Mouse (Mus musculus) lung, adult 2 months (tissue): ENCODE results near the gene Itga6. TPM values are rescaled to one million over a fixed set of nuclear protein-coding genes. Genes with fewer than 3 reads are reported as not detected.

ENCODE experiments used
- DNase-seq: peaks from one replicate; pipeline ENCODE4 v3.0.0; 2022
- H3K4me1 ChIP-seq: fragments of 200-500 bp; 2 replicates; pipeline ENCODE4 v1.6.1; 2011; ENCODE audit warnings: low read length; ENCODE audit not compliant: control insufficient read depth, insufficient read depth
- H3K4me3 ChIP-seq: fragments of 200-500 bp; replicated peaks from 2 replicates; pipeline ENCODE3; 2011; ENCODE audit warnings: low read depth, mild to moderate bottlenecking, control low read depth, low read length; ENCODE audit errors: extremely low read depth
- CTCF ChIP-seq: fragments of 200-500 bp; IDR thresholded peaks from 2 replicates; pipeline ENCODE4 v1.5.1; 2011; ENCODE audit warnings: mild to moderate bottlenecking, low read length, control low read depth; ENCODE audit not compliant: insufficient read depth
- POLR2A ChIP-seq: fragments of 200-500 bp; IDR thresholded peaks from 2 replicates; pipeline ENCODE4 v1.6.1; 2011; ENCODE audit warnings: low read depth, mild to moderate bottlenecking, control low read depth, low read length, borderline replicate concordance; ENCODE audit errors: extremely low read depth
- WGBS: fragments of 180-500 bp; shearing (Covaris S2); methylation state at CpG from one replicate; pipeline ENCODE4 v1.1.7; 2018; 5-methylcytosine and 5-hydroxymethylcytosine counted together
- polyA plus RNA-seq: library from polyadenylated mRNA; depleted of rRNA; stranded (reverse); fragments of >200 nt; gene quantifications from 2 replicates; pipeline ENCODE4 v1.2.3, GENCODE M21; 2012

Itga6 gene
- polyA plus RNA-seq, 1 experiment = 45.2 TPM

DNA sequence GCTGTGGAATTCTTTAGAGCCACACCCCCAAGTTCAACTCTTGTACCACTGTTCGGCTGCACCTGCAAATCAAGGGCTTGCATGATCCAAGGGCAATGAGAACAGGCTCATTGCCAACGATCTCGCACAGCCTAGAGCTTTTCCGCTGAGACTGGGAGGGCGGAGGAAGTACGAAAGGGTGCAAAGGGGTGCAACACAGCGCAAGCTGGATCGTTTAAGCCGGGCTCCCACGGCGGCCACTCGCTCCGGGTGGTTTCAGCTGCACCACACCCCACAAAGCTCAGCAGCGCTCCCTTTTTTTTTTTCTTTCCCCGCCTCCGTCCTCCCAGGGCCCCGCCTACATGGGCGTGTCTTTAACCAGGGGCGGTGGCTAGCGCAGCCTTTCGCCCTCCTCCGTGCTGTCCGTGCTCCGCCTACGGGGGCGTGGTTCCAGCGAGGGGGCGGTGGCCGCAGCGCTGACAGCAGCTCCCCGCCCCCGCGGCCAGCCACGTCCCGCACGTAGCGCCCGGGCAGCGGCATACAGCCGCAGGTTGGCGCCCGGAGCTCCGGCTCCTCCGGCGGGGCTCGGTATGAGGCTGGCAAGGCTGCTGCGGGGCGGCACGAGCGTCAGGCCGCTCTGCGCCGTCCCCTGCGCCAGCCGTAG lies 127.5 kb downstream of the Itga6 start, which contains the start of gene Pdk1:
Pdk1 (plus strand) TSS at position 424 of the 643 bp plus-strand sequence.
- TF ChIP-seq CTCF (no peak), POLR2A (peak; percentile 59; the same call in 1 of the 2 replicates)
- peak; percentile 99 for DNase-seq
- Histone ChIP-seq H3K4me3 (peak within 1 kb of the TSS; percentile 70), H3K4me1 (0 out of 2 replicates have a peak, but pooled peaks cover 2% of the 10 kb centered on the region)
- under 1% methylated on average over 54 of the region's 55 CpGs for WGBS

DNA sequence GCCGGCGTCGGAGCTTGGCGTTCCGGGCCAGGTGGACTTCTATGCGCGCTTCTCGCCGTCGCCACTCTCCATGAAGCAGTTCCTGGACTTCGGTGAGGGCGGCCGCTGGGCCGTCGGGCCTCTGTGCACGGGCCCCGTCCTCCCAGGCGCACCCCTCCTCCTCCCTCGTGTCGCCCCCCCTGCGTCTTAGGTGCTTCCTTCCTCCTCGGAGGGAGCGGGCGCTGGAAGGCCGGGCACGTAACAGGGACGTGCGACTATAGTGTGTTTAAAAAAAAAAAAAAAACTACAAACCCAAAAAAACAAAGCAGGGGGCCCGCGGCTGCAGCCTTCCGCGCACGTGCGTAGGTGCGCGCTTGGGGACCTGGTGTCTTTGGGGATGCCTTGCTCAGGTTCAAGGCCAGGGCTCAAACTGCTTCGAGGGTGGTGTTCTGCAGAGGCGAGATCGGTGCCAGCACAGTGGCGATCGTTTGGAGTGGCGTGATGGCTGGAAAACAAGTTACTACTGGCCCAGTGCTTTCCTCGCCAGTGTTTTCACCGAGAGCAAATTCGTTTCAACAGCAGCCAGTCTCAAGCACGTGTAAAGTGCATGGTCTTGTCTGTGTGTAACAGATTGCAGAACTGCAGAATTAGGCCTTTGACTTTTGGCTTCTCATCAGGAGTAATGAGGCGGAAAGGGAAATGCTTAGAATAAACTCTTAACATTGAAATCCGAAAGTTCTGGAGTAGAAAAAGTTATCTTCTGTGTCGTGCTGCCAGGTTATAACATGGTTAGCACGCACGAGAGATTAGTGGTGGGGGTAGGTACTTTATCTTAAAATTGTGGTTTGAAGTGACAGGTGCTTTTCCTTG lies 128.3 kb downstream of the Itga6 start:
- DNase-seq = no peak
- H3K4me3 ChIP-seq = peak overlapping the region; percentile 63
- 2% methylated on average over 50 of the region's 51 CpGs for WGBS

DNA sequence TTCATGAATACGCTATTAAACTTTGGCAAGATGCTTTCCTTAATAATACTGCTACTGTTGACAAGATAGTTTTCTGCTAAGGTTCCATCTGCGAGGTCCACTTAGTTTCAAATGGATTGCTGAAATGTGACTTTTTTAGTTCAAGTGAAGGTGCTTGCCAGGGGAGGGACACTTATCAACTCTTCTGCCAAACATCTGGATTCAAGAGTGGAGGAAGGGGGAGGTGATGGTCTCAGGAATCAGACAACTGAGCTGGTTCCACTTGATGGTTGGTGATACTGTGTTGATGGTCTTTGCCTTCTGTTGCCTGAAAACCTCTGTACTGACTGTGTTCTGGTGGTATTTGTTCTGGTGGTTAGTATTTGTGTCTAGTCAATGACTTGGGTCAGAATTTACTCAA lies 129.0 kb downstream of the Itga6 start:
- H3K4me1 ChIP-seq = 0 out of 2 replicates have a peak, but pooled peaks cover 2% of the 10 kb centered on the region
- WGBS = 70% methylated on average over 2 of the region's 2 CpGs
- no peak for TF ChIP-seq POLR2A
- TF ChIP-seq CTCF = no peak
- no peak for DNase-seq
- H3K4me3 ChIP-seq = no peak overlapping the region

More for the DNA sequence above, 128.3 kb downstream of the Itga6 start:
- 0 out of 2 replicates have a peak, but pooled peaks cover 2% of the 10 kb centered on the region for H3K4me1 ChIP-seq
- TF ChIP-seq POLR2A (no peak), CTCF (no peak)

DNA sequence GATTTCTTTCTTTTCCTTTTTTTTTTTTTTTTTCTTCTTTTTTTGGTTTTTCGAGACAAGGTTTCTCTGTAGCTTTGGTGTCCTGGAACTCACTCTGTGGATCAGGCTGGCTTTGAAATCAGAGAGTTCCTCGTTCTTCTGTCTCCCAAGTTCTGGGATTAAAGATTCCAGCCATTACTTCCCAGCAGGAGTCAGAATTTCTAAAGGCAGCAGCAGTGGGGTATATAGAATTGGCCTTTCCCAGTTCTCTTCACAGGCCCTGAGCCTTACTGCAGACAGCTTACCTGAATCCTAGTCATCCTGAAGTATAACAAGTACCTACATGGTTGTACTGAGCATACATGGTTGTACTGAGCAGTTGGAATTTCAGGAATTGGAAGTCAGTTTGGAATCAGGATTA lies 129.4 kb downstream of the Itga6 start:
- no peak overlapping the region for H3K4me3 ChIP-seq
- no peak for TF ChIP-seq POLR2A
- no peak for TF ChIP-seq CTCF
- WGBS = 89% methylated on average over 2 of the region's 2 CpGs
- no peak for DNase-seq
- H3K4me1 ChIP-seq = 0 out of 2 replicates have a peak, but pooled peaks cover 2% of the 10 kb centered on the region

DNA sequence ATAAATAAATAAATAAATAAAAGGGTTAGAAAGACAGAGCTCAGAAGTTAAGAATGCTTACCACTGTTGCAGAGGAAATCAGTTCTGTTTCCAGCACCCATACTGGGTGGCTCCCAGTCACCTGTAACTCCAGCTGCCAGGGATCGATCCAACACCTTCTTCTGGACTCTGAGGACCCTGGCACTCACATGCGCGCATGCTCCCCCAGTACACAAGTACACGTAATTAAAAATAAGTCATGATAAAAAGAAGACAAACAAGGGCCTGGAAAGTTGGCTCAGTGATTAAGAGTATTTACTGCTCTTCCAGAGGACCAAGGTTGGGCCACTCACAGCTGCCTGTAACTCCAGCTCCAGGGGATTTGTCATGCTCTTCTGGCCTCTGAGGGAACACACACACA lies 132.4 kb downstream of the Itga6 start:
- no peak for DNase-seq
- Histone ChIP-seq H3K4me3 (no peak overlapping the region), H3K4me1 (0 out of 2 replicates have a peak, but pooled peaks cover 2% of the 10 kb centered on the region)
- TF ChIP-seq CTCF (no peak), POLR2A (no peak)
- 78% methylated on average over 4 of the region's 4 CpGs for WGBS

DNA sequence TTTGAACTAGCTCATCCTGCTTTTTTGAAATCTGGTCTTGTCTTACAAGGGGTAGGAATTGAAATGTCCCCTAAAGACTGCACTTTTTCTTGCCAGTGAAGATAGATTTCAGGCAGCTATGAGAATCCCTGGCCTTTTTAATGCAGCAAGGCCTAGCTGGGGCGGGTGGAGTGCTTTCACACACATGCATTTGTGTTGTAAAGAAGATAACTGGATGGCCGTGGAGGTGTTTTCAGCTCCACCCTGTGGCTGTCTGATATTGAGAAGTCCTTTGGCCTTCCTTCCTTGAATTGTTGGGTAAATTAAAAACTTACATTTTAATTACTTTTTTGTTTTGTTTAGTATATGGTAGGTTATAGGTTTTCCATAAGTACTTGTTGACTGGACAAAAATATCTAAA lies 133.0 kb downstream of the Itga6 start:
- 79% methylated on average over 2 of the region's 2 CpGs for WGBS

DNA sequence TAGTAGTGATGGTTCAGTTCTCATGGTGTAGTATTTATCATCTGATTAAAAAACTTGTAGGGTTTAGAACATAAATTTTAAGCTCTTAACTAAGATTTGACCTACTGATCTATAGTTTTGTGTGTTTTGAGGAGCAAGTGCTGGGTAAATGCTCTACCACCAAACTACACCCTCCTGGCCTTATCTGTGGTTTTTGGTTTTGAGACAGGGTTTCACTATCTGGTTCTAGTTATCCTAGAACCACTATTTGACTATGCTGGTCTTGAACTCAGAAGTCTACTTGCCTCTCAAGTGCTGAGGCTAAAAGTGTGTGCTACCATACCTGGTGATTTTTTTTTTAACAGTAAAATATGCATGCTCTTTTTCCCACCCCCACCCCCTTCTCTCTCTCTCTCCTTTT lies 133.5 kb downstream of the Itga6 start:
- no peak for TF ChIP-seq CTCF
- no peak for TF ChIP-seq POLR2A
- Histone ChIP-seq H3K4me1 (no peaks in the 10 kb centered on the region), H3K4me3 (no peak overlapping the region)
- DNase-seq = no peak

More for the DNA sequence above, 133.0 kb downstream of the Itga6 start:
- Histone ChIP-seq H3K4me1 (0 out of 2 replicates have a peak, but pooled peaks cover 2% of the 10 kb centered on the region), H3K4me3 (no peak overlapping the region)
- no peak for TF ChIP-seq CTCF
- TF ChIP-seq POLR2A = no peak
- DNase-seq = no peak

DNA sequence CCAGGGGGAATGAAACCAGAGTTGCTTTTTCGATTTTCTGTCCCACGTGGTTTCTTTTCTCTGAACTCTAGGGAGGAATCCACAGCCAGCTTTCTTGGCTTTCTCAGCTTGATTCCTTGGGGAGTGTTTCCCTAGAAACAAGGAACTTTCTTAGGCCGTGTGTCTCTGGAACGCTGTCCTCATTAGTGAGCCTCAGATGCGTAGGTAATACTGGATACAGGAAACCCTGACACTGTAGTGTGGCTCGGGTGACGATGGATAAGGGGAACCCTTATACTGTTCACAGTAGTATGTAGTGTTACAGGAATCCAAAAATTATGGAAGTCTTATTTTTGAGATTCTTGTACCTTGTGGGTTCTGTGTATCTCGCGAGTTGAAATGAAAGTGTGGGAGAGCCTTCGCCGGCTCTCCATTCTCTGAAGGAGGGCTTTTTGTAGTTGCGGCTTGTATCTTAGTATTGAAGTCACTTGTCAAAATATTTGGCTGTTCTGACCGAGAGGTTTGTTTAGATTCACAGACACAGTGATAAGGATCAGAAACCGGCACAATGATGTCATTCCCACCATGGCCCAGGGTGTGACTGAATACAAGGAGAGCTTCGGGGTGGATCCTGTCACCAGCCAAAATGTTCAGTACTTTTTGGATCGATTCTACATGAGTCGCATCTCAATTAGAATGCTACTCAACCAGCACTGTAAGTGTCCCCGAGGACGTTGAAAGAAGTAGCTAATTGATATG lies 137.7 kb downstream of the Itga6 start:
- Histone ChIP-seq H3K4me1 (no peaks in the 10 kb centered on the region), H3K4me3 (peak overlapping the region; percentile 52)
- 47% methylated on average over 19 of the region's 19 CpGs for WGBS
- TF ChIP-seq CTCF (no peak), POLR2A (no peak)
- DNase-seq = no peak

DNA sequence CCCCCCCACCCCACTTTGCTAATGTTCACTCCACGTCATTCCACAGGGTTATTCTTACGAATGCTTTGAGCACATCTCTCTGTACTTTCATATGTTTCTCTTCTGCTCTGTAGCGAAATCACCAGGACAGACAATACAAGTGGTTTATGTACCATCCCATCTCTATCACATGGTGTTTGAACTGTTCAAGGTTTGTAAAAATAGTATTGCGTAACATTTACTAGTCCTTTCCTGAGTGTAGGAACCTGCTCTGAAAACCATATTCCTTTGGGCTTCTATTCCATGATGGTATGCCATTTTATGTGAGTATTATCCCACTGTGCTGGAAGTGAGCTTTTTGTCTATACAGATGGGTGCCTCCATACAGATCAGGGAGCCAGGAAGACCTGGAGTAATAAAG lies 141.9 kb downstream of the Itga6 start:
- H3K4me3 ChIP-seq = no peak overlapping the region
- 97% methylated on average over 4 of the region's 4 CpGs for WGBS
- TF ChIP-seq POLR2A (no peak), CTCF (no peak)
- no peaks in the 10 kb centered on the region for H3K4me1 ChIP-seq
- no peak for DNase-seq

DNA sequence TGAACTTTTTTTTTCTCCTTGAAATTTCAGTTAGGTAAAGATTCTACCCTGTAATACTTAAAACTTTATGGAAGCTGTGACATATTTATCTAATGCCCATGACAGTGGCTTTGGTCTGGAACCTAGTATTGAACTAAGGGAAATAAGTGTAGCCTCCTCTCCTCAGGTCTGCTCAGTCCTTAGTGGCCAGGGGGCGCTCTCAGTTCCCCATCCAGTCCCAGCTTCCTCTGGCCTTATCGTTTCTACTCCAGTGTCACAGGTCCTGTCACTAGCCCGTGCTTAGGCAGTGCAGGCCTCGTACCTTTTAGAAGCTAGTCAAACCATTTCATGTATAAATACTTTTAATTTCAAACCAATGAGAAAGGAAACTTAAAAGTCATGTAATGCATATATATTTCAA lies 143.0 kb downstream of the Itga6 start:
- WGBS = 79% methylated on average over 4 of the region's 4 CpGs
- no peak for DNase-seq

More for the DNA sequence above, 143.0 kb downstream of the Itga6 start:
- H3K4me3 ChIP-seq = no peak overlapping the region
- no peak for TF ChIP-seq CTCF
- TF ChIP-seq POLR2A = no peak
- no peaks in the 10 kb centered on the region for H3K4me1 ChIP-seq
